In genomic region chr3:148115576-148115975, GRCm38 (mm10) we compare ENCODE assay signal across 15 mouse cellular contexts.
"Had no signal": no experiment of that assay in that cellular context is flagged by ENCODE, and none has a peak within 500 bp of the region (broad histone marks: within the 10 kb centered on the region; RNA-seq: fewer than 3 reads in every experiment).

No protein-coding gene starts in this region.

- DNase-seq: cerebellum, adult 8-10 months; cerebellum, adult 9-10 months; cerebellum, adult 9-11 months; cerebellum, postnatal 10 days; cerebellum, postnatal 14 days; cerebellum, postnatal 36 days; embryo, embryonic 11 days; forebrain, postnatal 0 days; gastrocnemius, adult 2 months; gastrocnemius, postnatal 10 days; gastrocnemius, postnatal 14 days; gastrocnemius, postnatal 25 days; heart, adult 11 months; heart, adult 18-20 months; heart, adult 2 months had no signal
